Mouse (Mus musculus) limb, embryonic 11.5 days (tissue): ENCODE measurements around the gene Gm45021. TPM values are rescaled to one million over a fixed set of nuclear protein-coding genes. Genes with fewer than 3 reads are reported as not detected.

Experiments
- polyA plus RNA-seq: library from polyadenylated mRNA; unstranded; fragments of >200 nt; fragmentation: Nextera tagmentation; extraction: Ambion mirVana; gene quantifications from 2 replicates; pipeline ENCODE4 v1.2.1, GENCODE M21; 2014

The Gm45021 gene
- polyA plus RNA-seq, 1 experiment from 2014 or later = not detected

Other genes starting within 250 kb of the Gm45021 start
- gene Krba1, start 194.0 kb upstream of the Gm45021 start, polyA plus RNA-seq = 25.2 and 25.5 TPM in 2 replicates
- 15.6 and 20.9 TPM in 2 replicates for gene Zfp467, start 143.8 kb upstream of the Gm45021 start, polyA plus RNA-seq
- gene Sspo, start 141.4 kb upstream of the Gm45021 start, polyA plus RNA-seq = 0.23 and 0.34 TPM in 2 replicates
- 4.0 and 4.1 TPM in 2 replicates for gene Atp6v0e2, start 52.0 kb upstream of the Gm45021 start, polyA plus RNA-seq
- 12.4 and 14.6 TPM in 2 replicates for gene Lrrc61, start 34.8 kb upstream of the Gm45021 start, polyA plus RNA-seq
- 4.3 and 5.6 TPM in 2 replicates for gene Rarres2, start 16.8 kb upstream of the Gm45021 start, polyA plus RNA-seq
- gene Repin1, start 4.3 kb downstream of the Gm45021 start, polyA plus RNA-seq = 42.8 and 46.1 TPM in 2 replicates
- gene Gm44965, start 4.3 kb downstream of the Gm45021 start, polyA plus RNA-seq = not detected in 2 replicates
- 9.8 and 9.9 TPM in 2 replicates for gene Zfp775, start 12.5 kb downstream of the Gm45021 start, polyA plus RNA-seq
- gene AI854703, start 37.2 kb downstream of the Gm45021 start, polyA plus RNA-seq = 0.71 and 0.83 TPM in 2 replicates
- gene Gimap8, start 57.6 kb downstream of the Gm45021 start, polyA plus RNA-seq = 0.24 and 0.48 TPM in 2 replicates
- 4.4 and 5.4 TPM in 2 replicates for gene Gimap9, start 86.5 kb downstream of the Gm45021 start, polyA plus RNA-seq
- gene Gimap4, start 94.9 kb downstream of the Gm45021 start, polyA plus RNA-seq = 10.8 and 12.3 TPM in 2 replicates
- gene Gimap6, start 118.6 kb downstream of the Gm45021 start, polyA plus RNA-seq = 13.6 and 14.0 TPM in 2 replicates
- not detected in 2 replicates for gene Gm28053, start 129.0 kb downstream of the Gm45021 start, polyA plus RNA-seq
- gene Gimap7, start 129.0 kb downstream of the Gm45021 start, polyA plus RNA-seq = not detected in 2 replicates
- 6.3 and 6.7 TPM in 2 replicates for gene Gimap1, start 149.4 kb downstream of the Gm45021 start, polyA plus RNA-seq
- 1.4 and 1.7 TPM in 2 replicates for gene Gimap5, start 156.6 kb downstream of the Gm45021 start, polyA plus RNA-seq
- gene Gimap3, start 181.2 kb downstream of the Gm45021 start, polyA plus RNA-seq = not detected in 2 replicates